Mouse (Mus musculus) small intestine, adult 2 months (tissue): ENCODE measurements around the gene Kcna2.

Experiments
- CTCF ChIP-seq: fragments of 200-500 bp; IDR thresholded peaks from 2 replicates; pipeline ENCODE4 v1.5.1; 2012; ENCODE audit warnings: low read depth, mild to moderate bottlenecking, control low read depth, inconsistent platforms, low read length, moderate library complexity, mixed read lengths; ENCODE audit not compliant: insufficient replicate concordance, insufficient read length; ENCODE audit errors: extremely low read depth
- POLR2A ChIP-seq: fragments of 200-500 bp; IDR thresholded peaks from 2 replicates; pipeline ENCODE4 v1.6.1; 2012; ENCODE audit warnings: low read depth, mild to moderate bottlenecking, control low read depth, inconsistent platforms, low read length, moderate library complexity

DNA sequence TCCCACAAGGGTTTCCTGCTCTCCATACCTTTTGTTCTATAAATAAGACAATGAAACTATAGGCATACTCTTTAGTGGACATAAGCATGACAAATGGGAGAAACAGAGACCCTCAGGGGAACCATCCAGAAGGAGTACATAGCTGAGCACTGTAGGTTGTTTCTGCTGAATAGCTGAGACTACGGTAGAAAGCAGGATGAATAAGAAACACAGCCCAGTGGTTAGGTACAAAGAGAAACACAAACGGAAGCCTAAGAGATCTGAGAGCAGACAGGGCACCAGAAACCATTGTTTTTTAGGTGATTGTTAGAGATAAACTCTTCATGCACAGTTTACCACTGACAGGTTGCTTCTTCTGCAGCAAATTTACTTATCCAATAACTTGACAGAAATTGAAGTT is 1.1 kb upstream of the Kcna2 start:
- TF ChIP-seq CTCF (no peak), POLR2A (no peak)
